Mouse (Mus musculus): ENCODE results near the gene Taar9. TPM values are rescaled to one million over a fixed set of nuclear protein-coding genes. Genes with fewer than 3 reads are reported as not detected.
"Not testable (repeated sequence)": the region's sequence is repeated elsewhere in the genome, so short reads cannot be mapped to it uniquely, and the experiment has no call there.

The Taar9 gene
- polyA plus RNA-seq, 1 experiment, result not detected

DNA sequence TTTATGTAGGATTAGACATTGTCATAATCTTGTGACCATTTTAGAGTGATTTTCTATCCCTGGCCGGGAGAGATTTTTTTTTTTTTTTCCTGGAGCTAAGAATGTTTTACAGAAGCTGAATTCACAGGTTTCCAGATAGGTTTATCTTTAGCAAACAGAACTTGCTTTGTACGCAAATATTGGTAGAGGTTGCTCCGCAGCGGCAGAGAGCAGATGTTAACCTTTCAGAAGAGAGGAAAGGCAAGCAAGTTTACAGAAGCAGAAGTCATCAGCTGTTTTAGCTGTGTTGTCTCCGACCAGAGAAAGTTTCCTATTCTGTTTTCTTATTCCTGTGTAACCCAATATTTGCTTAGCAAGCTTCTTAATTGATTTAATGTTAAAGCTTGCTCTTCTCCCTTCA, 22.8 kb downstream of the Taar9 start:
- Histone ChIP-seq H3K4me1 (ENCODE audit: control insufficient read depth) (no peaks in the 10 kb centered on the region), H3K9me3 (ENCODE audit: control insufficient read depth, low read length) (no peaks in the 10 kb centered on the region), H3K36me3 (ENCODE audit: control insufficient read depth) (no peaks in the 10 kb centered on the region), H3K4me3 (replicated peaks) (no peak overlapping the region), H3K27me3 (ENCODE audit: control insufficient read depth) (no peaks in the 10 kb centered on the region)
- TF ChIP-seq GATA1 (IDR thresholded peaks at IDR 0.05; ENCODE audit: low read length) (no peak), TAL1 (IDR thresholded peaks at IDR 0.05; ENCODE audit: low read length) (no peak)

DNA sequence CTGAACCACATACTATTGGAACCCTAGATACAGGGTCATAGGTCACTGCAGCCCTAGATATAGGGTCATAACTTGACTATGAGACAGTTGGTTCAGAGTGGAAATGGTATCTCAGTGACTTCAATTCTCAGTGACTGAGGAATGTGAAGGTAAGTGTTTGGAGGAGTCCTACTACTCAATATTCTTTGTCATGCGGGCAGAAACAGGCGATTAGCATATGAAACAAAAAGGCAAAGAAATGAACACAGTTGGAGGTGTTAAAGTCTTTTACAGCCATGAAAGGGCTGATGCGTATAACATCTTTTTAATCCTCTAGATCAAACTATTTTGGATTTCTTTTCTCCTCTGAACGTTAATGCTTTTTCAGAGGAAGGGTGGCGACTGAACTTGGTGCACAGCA, 23.4 kb downstream of the Taar9 start:
- H3K4me1 ChIP-seq (ENCODE audit: control insufficient read depth), result no peaks in the 10 kb centered on the region

DNA sequence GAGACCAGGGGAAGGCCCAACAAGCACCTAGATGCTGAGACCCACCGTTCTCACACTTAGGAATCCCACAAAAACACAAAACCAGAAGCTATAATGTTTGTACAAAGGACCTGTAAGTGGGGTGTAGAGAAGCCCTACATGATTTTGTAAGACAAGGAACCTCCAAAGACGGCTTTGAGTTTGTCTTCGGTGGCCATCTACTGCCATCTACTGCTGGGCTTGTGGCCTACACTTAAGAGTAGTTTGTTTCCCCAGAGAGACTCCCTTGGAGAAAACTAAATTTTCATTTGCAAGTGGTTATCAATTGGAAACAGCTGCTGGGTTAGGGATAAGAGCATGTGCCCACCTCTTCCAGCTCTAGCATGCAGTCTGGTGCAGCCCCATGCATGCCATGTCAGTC, 29.2 kb downstream of the Taar9 start:
- Histone ChIP-seq H3K36me3 (ENCODE audit: control insufficient read depth) (no peaks in the 10 kb centered on the region), H3K4me1 (ENCODE audit: control insufficient read depth) (peaks cover 2% of the 10 kb centered on the region; the same call in 1 of the 2 replicates), H3K4me3 (replicated peaks) (no peak overlapping the region), H3K27me3 (ENCODE audit: control insufficient read depth) (no peaks in the 10 kb centered on the region), H3K9me3 (ENCODE audit: control insufficient read depth, low read length) (no peaks in the 10 kb centered on the region)
- TF ChIP-seq TAL1 (IDR thresholded peaks at IDR 0.05; ENCODE audit: low read length) (no peak), GATA1 (IDR thresholded peaks at IDR 0.05; ENCODE audit: low read length) (no peak)

More for the DNA sequence above, 23.4 kb downstream of the Taar9 start:
- Histone ChIP-seq H3K36me3 (ENCODE audit: control insufficient read depth) (no peaks in the 10 kb centered on the region), H3K4me3 (replicated peaks) (no peak overlapping the region), H3K27me3 (ENCODE audit: control insufficient read depth) (no peaks in the 10 kb centered on the region), H3K9me3 (ENCODE audit: control insufficient read depth, low read length) (no peaks in the 10 kb centered on the region)
- TF ChIP-seq GATA1 (IDR thresholded peaks at IDR 0.05; ENCODE audit: low read length) (no peak), TAL1 (IDR thresholded peaks at IDR 0.05; ENCODE audit: low read length) (no peak)

DNA sequence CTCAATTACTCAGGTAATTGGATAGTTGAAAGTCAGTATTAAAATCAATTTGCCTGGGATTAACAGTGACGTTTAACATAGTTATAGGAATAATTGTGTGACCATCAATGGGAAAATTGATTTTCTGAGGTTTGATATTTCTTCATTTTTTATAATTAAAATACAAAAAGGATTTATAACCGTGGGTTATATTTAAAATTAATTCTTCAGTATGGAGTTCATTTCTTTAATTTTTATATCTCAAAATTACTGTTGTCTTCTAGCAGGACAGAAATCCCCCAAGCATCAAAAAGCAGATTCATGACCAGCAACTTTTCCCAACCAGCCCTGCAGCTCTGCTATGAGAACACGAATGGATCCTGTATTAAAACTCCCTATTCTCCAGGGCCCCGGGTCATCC, 33.1 kb downstream of the Taar9 start, which contains the start of gene Taar8a:
Taar8a (plus strand) TSS at position 301 of the 400 bp plus-strand sequence.
- H3K36me3 ChIP-seq (ENCODE audit: control insufficient read depth); H3K4me3 ChIP-seq (replicated peaks); H3K27me3 ChIP-seq (ENCODE audit: control insufficient read depth); H3K9me3 ChIP-seq (ENCODE audit: control insufficient read depth, low read length); H3K4me1 ChIP-seq (ENCODE audit: control insufficient read depth): not testable (repeated sequence)

GRCm38 (mm10) chr10:24074751-24075150, 34.6 kb downstream of the Taar9 start:
- H3K9me3 ChIP-seq (ENCODE audit: control insufficient read depth, low read length); H3K36me3 ChIP-seq (ENCODE audit: control insufficient read depth); H3K4me1 ChIP-seq (ENCODE audit: control insufficient read depth); H3K27me3 ChIP-seq (ENCODE audit: control insufficient read depth); H3K4me3 ChIP-seq (replicated peaks): not testable (repeated sequence)

DNA sequence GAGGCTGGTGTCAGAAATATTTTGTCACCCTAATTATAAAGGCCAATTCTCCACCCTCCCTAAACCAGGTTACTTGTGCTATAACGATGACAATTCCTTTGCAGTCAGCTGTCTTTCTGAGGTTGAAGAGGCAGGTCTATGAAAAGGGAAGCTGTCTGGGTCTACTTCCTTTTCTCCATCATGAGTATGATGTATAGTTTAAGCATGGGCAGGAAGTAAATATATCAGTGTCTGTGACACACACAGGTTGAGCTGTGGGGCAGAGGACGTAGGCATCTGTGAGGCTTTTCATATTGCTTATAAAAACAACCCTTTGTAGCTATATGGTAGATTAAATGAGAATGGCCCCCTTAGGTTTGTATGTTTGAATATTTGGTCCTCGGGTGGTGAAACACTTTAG, 50.3 kb downstream of the Taar9 start:
- no peaks in the 10 kb centered on the region for H3K4me1 ChIP-seq (ENCODE audit: control insufficient read depth)
- TF ChIP-seq TAL1 (IDR thresholded peaks at IDR 0.05; ENCODE audit: low read length) (no peak), GATA1 (IDR thresholded peaks at IDR 0.05; ENCODE audit: low read length) (no peak)
- H3K9me3 ChIP-seq (ENCODE audit: control insufficient read depth, low read length), result no peaks in the 10 kb centered on the region
- H3K27me3 ChIP-seq (ENCODE audit: control insufficient read depth), result no peaks in the 10 kb centered on the region
- H3K4me3 ChIP-seq (replicated peaks), result no peak overlapping the region
- no peaks in the 10 kb centered on the region for H3K36me3 ChIP-seq (ENCODE audit: control insufficient read depth)

Other genes starting within 250 kb of the Taar9 start
- not detected in 2 replicates for gene Vnn1, start 214.8 kb downstream of the Taar9 start, polyA plus RNA-seq (2012)
- not detected in 2 replicates for gene Taar1, start 189.2 kb downstream of the Taar9 start, polyA plus RNA-seq (2012)
- not detected in 2 replicates for gene Taar2, start 171.0 kb downstream of the Taar9 start, polyA plus RNA-seq (2012)
- gene Taar3, start 160.0 kb downstream of the Taar9 start, polyA plus RNA-seq (2012), result not detected in 2 replicates
- not detected in 2 replicates for gene Taar4, start 149.0 kb downstream of the Taar9 start, polyA plus RNA-seq (2012)
- gene Taar5, start 138.8 kb downstream of the Taar9 start, polyA plus RNA-seq (2012), result 0.03 TPM in 1 of 2 replicates, not detected in the other
- not detected in 2 replicates for gene Taar6, start 123.9 kb downstream of the Taar9 start, polyA plus RNA-seq (2012)
- not detected in 2 replicates for gene Taar7a, start 116.1 kb downstream of the Taar9 start, polyA plus RNA-seq (2012)
- gene Taar7b, start 109.6 kb downstream of the Taar9 start, polyA plus RNA-seq (2012), result not detected in 2 replicates
- gene Taar7d, start 82.3 kb downstream of the Taar9 start, polyA plus RNA-seq (2012), result not detected in 2 replicates
- not detected in 2 replicates for gene Taar7e, start 71.9 kb downstream of the Taar9 start, polyA plus RNA-seq (2012)
- not detected in 2 replicates for gene Taar7f, start 60.0 kb downstream of the Taar9 start, polyA plus RNA-seq (2012)
- gene Taar8a, start 33.0 kb downstream of the Taar9 start, polyA plus RNA-seq (2012), result not detected in 2 replicates
- gene Taar8b, start 17.2 kb downstream of the Taar9 start, polyA plus RNA-seq (2012), result not detected in 2 replicates
- not detected in 2 replicates for gene Taar8c, start 7.6 kb downstream of the Taar9 start, polyA plus RNA-seq (2012)
- gene Stx7, start 39.8 kb upstream of the Taar9 start, polyA plus RNA-seq (2012), result 2.2 and 2.7 TPM in 2 replicates
- not detected in 2 replicates for gene Moxd1, start 114.0 kb upstream of the Taar9 start, polyA plus RNA-seq (2012)